Mouse (Mus musculus): Measurements from ENCODE around the gene Fzd5.

Fzd5 gene

GRCm38 (mm10) chr1:64737502-64738179, at the start of gene Fzd5:
Gene Fzd5, minus strand, starts transcription at chr1:64737751.
- DNase-seq: peak; percentile 77 to 78

GRCm38 (mm10) chr1:64779863-64780262, 42.3 kb upstream of the Fzd5 start:
- no peak for DNase-seq

GRCm38 (mm10) chr1:64779415-64779814, 41.9 kb upstream of the Fzd5 start:
- no peak for DNase-seq

- no peak for DNase-seq
Measured at GRCm38 (mm10) chr1:64773305-64773704, 35.8 kb upstream of the Fzd5 start.

GRCm38 (mm10) chr1:64770169-64770568, 32.6 kb upstream of the Fzd5 start:
- no peak for DNase-seq

GRCm38 (mm10) chr1:64761646-64762045, 24.1 kb upstream of the Fzd5 start:
- no peak for DNase-seq

GRCm38 (mm10) chr1:64757766-64758165, 20.2 kb upstream of the Fzd5 start:
- DNase-seq: no peak

GRCm38 (mm10) chr1:64757254-64757653, 19.7 kb upstream of the Fzd5 start:
- DNase-seq: no peak

- DNase-seq: no peak
Measured at GRCm38 (mm10) chr1:64756640-64757030, 19.1 kb upstream of the Fzd5 start.

- DNase-seq: no peak
Measured at GRCm38 (mm10) chr1:64755971-64756639, 18.6 kb upstream of the Fzd5 start.

GRCm38 (mm10) chr1:64754658-64755057, 17.1 kb upstream of the Fzd5 start:
- DNase-seq: no peak

- no peak for DNase-seq
Measured at GRCm38 (mm10) chr1:64753668-64754067, 16.1 kb upstream of the Fzd5 start.

- DNase-seq: no peak
Measured at GRCm38 (mm10) chr1:64753109-64753508, 15.6 kb upstream of the Fzd5 start.

GRCm38 (mm10) chr1:64744616-64745015, 7.1 kb upstream of the Fzd5 start:
- DNase-seq: no peak

- no peak for DNase-seq
Measured at GRCm38 (mm10) chr1:64742741-64743408, 5.3 kb upstream of the Fzd5 start.

GRCm38 (mm10) chr1:64738661-64739082, 1.1 kb upstream of the Fzd5 start:
- peak; percentile 43 to 50 for DNase-seq

- peak in 1 of 2 experiments; percentile 35 for DNase-seq
Measured at GRCm38 (mm10) chr1:64738180-64738555, 617 bp upstream of the Fzd5 start.

- DNase-seq: peak in 1 of 2 experiments; percentile 29
Measured at GRCm38 (mm10) chr1:64736681-64737501, 660 bp downstream of the Fzd5 start.

GRCm38 (mm10) chr1:64735781-64736680, 1.5 kb downstream of the Fzd5 start:
- peak; percentile 55 to 57 for DNase-seq

GRCm38 (mm10) chr1:64734771-64735750, 2.5 kb downstream of the Fzd5 start:
- peak; percentile 10 to 18 for DNase-seq
